ENCODE assay signal across 12 mouse cellular contexts in the genomic region with DNA sequence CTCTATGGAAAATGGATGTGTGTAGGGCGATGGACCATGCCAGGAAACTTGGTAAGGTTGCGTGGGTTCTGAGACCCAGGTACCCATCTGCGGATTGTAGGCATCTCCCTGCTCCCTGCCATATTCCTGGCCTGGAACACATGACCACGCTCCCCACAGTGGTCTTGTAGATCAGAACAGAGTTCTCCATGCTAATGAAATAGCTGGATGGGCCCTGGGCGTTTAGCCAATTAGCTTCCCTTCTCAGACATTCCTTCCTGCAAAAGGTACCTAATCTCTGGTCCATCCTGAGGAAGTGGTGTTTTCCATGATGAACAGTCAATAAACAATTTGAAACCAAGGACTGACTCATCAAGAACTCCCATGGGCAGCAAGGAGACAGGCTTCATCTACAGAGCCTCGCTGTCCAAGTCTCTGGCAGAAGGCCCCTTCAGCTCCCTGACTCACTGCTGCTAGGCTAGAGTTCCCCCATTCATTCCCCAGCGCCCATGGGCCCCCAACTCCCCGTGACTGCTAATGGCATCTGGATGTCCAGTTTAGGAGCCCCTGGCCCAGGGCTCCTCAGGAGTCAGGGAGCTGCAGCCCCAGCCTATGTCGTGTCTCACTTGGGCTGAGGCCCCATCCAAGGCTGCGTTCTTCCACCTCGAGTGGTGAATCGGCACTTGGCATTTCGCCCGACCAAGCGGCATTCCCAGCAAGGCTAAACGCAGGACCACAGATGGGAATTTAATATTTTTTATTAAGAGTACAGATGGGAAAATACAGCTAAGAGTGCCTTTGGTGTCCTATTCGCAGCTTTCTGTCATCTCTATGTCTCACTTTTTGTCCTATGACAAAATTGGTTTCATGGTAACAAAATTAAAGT. TPM values are rescaled to one million over a fixed set of nuclear protein-coding genes. Genes with fewer than 3 reads are reported as not detected.
DNase-seq lines count a peak whose midpoint lies in the region; ATAC-seq lines count a peak whose summit lies in the region.
"Had no signal": no experiment of that assay in that cellular context is flagged by ENCODE, and none has a peak within 500 bp of the region (broad histone marks: within the 10 kb centered on the region; RNA-seq: fewer than 3 reads in every experiment).

No protein-coding gene starts in this region.

- H3K9ac ChIP-seq in heart, embryonic 12.5 days = no peak overlapping the region
- no peak overlapping the region for H3K9ac ChIP-seq in neural tube, embryonic 13.5 days
- no peak overlapping the region for H3K9ac ChIP-seq in neural tube, embryonic 15.5 days (replicated peaks)
- H3K9ac ChIP-seq in hindbrain, embryonic 14.5 days = no peak overlapping the region
- H3K9ac ChIP-seq: midbrain, embryonic 15.5 days had no signal

- H3K9me3 ChIP-seq in heart, embryonic 12.5 days (replicated peaks) = peaks cover 5% of the 10 kb centered on the region
- H3K9me3 ChIP-seq in neural tube, embryonic 13.5 days = no peaks in the 10 kb centered on the region
- H3K9me3 ChIP-seq in neural tube, embryonic 15.5 days (replicated peaks) = no peaks in the 10 kb centered on the region
- peaks cover 4% of the 10 kb centered on the region; the same call in 1 of the 2 replicates for H3K9me3 ChIP-seq in hindbrain, embryonic 14.5 days (ENCODE audit: control insufficient read depth, low read length)
- H3K9me3 ChIP-seq: midbrain, embryonic 15.5 days had no signal

- no peak overlapping the region for H3K4me3 ChIP-seq in heart, embryonic 12.5 days
- no peak overlapping the region for H3K4me3 ChIP-seq in neural tube, embryonic 13.5 days
- H3K4me3 ChIP-seq in neural tube, embryonic 15.5 days (replicated peaks) = no peak overlapping the region
- H3K4me3 ChIP-seq in hindbrain, embryonic 14.5 days (replicated peaks; ENCODE audit: low read length) = no peak overlapping the region
- H3K4me3 ChIP-seq: midbrain, embryonic 15.5 days had no signal

- no peaks in the 10 kb centered on the region for H3K27me3 ChIP-seq in heart, embryonic 12.5 days (replicated peaks)
- no peaks in the 10 kb centered on the region for H3K27me3 ChIP-seq in neural tube, embryonic 13.5 days
- no peaks in the 10 kb centered on the region for H3K27me3 ChIP-seq in neural tube, embryonic 15.5 days (replicated peaks)
- no peaks in the 10 kb centered on the region for H3K27me3 ChIP-seq in hindbrain, embryonic 14.5 days (ENCODE audit: control insufficient read depth, insufficient read depth, low read length)
- H3K27me3 ChIP-seq: CH12.LX; midbrain, embryonic 15.5 days had no signal

- no peak overlapping the region for H3K4me2 ChIP-seq in heart, embryonic 12.5 days
- no peak overlapping the region for H3K4me2 ChIP-seq in neural tube, embryonic 13.5 days
- no peak overlapping the region for H3K4me2 ChIP-seq in neural tube, embryonic 15.5 days
- H3K4me2 ChIP-seq in hindbrain, embryonic 14.5 days (replicated peaks) = no peak overlapping the region
- H3K4me2 ChIP-seq: midbrain, embryonic 15.5 days had no signal

- H3K4me1 ChIP-seq in heart, embryonic 12.5 days (replicated peaks) = no peaks in the 10 kb centered on the region
- H3K4me1 ChIP-seq in neural tube, embryonic 13.5 days (replicated peaks) = no peaks in the 10 kb centered on the region
- H3K4me1 ChIP-seq in neural tube, embryonic 15.5 days = no peaks in the 10 kb centered on the region
- no peaks in the 10 kb centered on the region for H3K4me1 ChIP-seq in hindbrain, embryonic 14.5 days (replicated peaks; ENCODE audit: control insufficient read depth, insufficient read depth, low read length)
- H3K4me1 ChIP-seq: midbrain, embryonic 15.5 days had no signal

- no peak overlapping the region; the same call in 1 of the 2 replicates for H3K27ac ChIP-seq in heart, embryonic 12.5 days (ENCODE audit: poor library complexity, severe bottlenecking)
- no peak overlapping the region for H3K27ac ChIP-seq in neural tube, embryonic 13.5 days (replicated peaks)
- no peak overlapping the region for H3K27ac ChIP-seq in neural tube, embryonic 15.5 days (replicated peaks)
- H3K27ac ChIP-seq in hindbrain, embryonic 14.5 days = no peak overlapping the region
- H3K27ac ChIP-seq: midbrain, embryonic 15.5 days had no signal

- DNase-seq in heart, adult 8-10 months (ENCODE audit: low spot score) = no peak
- DNase-seq in neural tube, embryonic 10.5 days (ENCODE audit: extremely low spot score, low spot score) = no peak
- peak; percentile 76 for DNase-seq in adrenal gland, postnatal 25 days
- DNase-seq in hindbrain, embryonic 14.5 days (ENCODE audit: low spot score) = no peak
- DNase-seq in thymus, postnatal 4 days = no peak
- DNase-seq: kidney, adult 2 months; thymus, postnatal 25 days had no signal

- ATAC-seq in heart, embryonic 12.5 days (ENCODE audit: insufficient number of reproducible peaks, low FRiP score) = peak; percentile 46; the same call in 1 of the 2 replicates
- ATAC-seq in neural tube, embryonic 13.5 days (ENCODE audit: low read depth) = peak; percentile 19; the same call in 1 of the 2 replicates
- 0 out of 2 replicates have a peak, but pooled peaks have one; percentile 31 for ATAC-seq in neural tube, embryonic 15.5 days (ENCODE audit: low FRiP score)
- no peak for ATAC-seq in hindbrain, embryonic 14.5 days (ENCODE audit: low FRiP score)
- ATAC-seq: midbrain, embryonic 15.5 days had no signal

- 92% methylated on average over 17 of the region's 17 CpGs for WGBS in heart, embryonic 12.5 days
- 98% methylated on average over 17 of the region's 17 CpGs for WGBS in neural tube, embryonic 13.5 days
- 94% methylated on average over 17 of the region's 17 CpGs for WGBS in neural tube, embryonic 15.5 days
- 89% methylated on average over 17 of the region's 17 CpGs for WGBS in hindbrain, embryonic 14.5 days

- peaks cover 56% of the 10 kb centered on the region for H3K36me3 ChIP-seq in heart, embryonic 12.5 days
- peaks cover 51% of the 10 kb centered on the region for H3K36me3 ChIP-seq in neural tube, embryonic 13.5 days
- H3K36me3 ChIP-seq in neural tube, embryonic 15.5 days = peaks cover 47% of the 10 kb centered on the region
- peaks cover 49% of the 10 kb centered on the region for H3K36me3 ChIP-seq in hindbrain, embryonic 14.5 days (replicated peaks; ENCODE audit: control insufficient read depth, insufficient read depth)

RNA-seq across cellular contexts. Expression of a gene that starts 50.1 kb away (rescaled TPM):
- 6.0 and 6.1 TPM in 2 replicates for polyA plus RNA-seq in heart, embryonic 12.5 days (2016; fragmentation: Nextera tagmentation; extraction: Ambion mirVana)
- 10 to 100 TPM; 48.8 to 54.9 (median 52.8) TPM for total RNA-seq in heart, adult 8-10 months (2022)
- polyA plus RNA-seq in neural tube, embryonic 13.5 days (2015; fragmentation: Nextera tagmentation; extraction: Ambion mirVana) = 0.59 and 1.2 TPM in 2 replicates
- total RNA-seq in adrenal gland, postnatal 25 days (2021) = 27.3 and 36.0 TPM in 2 replicates
- 0.72 and 3.1 TPM in 2 replicates for polyA plus RNA-seq in neural tube, embryonic 15.5 days (2015; fragmentation: Nextera tagmentation; extraction: Ambion mirVana)
- polyA plus RNA-seq in hindbrain, embryonic 14.5 days (2014; fragmentation: Nextera tagmentation; extraction: Ambion mirVana) = 2.5 and 2.9 TPM in 2 replicates
- total RNA-seq: CH12.LX had no signal
